Mouse (Mus musculus): ENCODE data around the gene Atad3a. TPM values are rescaled to one million over a fixed set of nuclear protein-coding genes. Genes with fewer than 3 reads are reported as not detected.

Atad3a gene
- polyA plus RNA-seq, 1 experiment from 2014 or later: 123 TPM

- peak within 1 kb of the TSS; percentile 79 for H3K9ac ChIP-seq (ENCODE audit: low read length)
- under 1% methylated on average over 31 of the region's 47 CpGs for WGBS
- no peak within 1 kb of the TSS for H3K27ac ChIP-seq (ENCODE audit: low read length)
- H3K4me3 ChIP-seq (ENCODE audit: low read length): peak within 1 kb of the TSS; percentile 79
- no peaks in the 10 kb centered on the region for H3K4me1 ChIP-seq (ENCODE audit: control insufficient read depth, insufficient read depth, low read length)
- no peaks in the 10 kb centered on the region for H3K9me3 ChIP-seq (replicated peaks; ENCODE audit: control insufficient read depth, low read length)
- ATAC-seq (replicated peaks; ENCODE audit: extremely low read depth, insufficient read depth, low FRiP score): peak; percentile 74
- H3K36me3 ChIP-seq (ENCODE audit: control insufficient read depth, insufficient read depth): no peaks in the 10 kb centered on the region
- 0 out of 2 replicates have a peak, but pooled peaks cover 7% of the 10 kb centered on the region for H3K27me3 ChIP-seq (ENCODE audit: control insufficient read depth, insufficient read depth, low read length)
- peak within 1 kb of the TSS; percentile 95 for H3K4me2 ChIP-seq (ENCODE audit: low read depth, low read length)
Measured at GRCm38 (mm10) chr4:155694111-155694481, 66.8 kb downstream of the Atad3a start, which contains the start of gene Fndc10. Gene Fndc10 (plus strand): TSS chr4:155694342.

DNA sequence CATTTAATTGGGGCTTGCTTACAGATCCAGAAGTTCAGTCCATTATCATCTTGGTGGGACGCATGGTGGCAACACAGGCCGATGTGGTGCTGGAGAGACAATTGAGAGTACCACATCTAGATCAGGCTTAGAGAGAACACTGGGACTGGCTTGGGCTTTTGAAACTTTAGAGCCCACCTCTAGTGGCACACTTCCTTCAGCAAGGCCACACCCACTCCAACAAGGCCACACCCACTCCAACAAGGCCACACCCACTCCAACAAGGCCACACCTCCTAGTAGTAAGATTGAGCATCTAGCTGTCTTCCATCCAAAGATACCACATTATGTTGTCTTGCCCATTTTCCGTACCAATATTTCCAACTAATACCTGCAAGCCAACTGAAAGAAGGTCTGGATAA, 68.5 kb downstream of the Atad3a start:
- 94% methylated on average over 3 of the region's 3 CpGs for WGBS
- Histone ChIP-seq H3K4me1 (ENCODE audit: control insufficient read depth, insufficient read depth, low read length) (no peaks in the 10 kb centered on the region), H3K4me2 (ENCODE audit: low read depth, low read length) (no peak overlapping the region), H3K9me3 (replicated peaks; ENCODE audit: control insufficient read depth, low read length) (no peaks in the 10 kb centered on the region), H3K9ac (ENCODE audit: low read length) (no peak overlapping the region), H3K27ac (ENCODE audit: low read length) (no peak overlapping the region), H3K4me3 (ENCODE audit: low read length) (no peak overlapping the region), H3K27me3 (ENCODE audit: control insufficient read depth, insufficient read depth, low read length) (0 out of 2 replicates have a peak, but pooled peaks cover 7% of the 10 kb centered on the region), H3K36me3 (ENCODE audit: control insufficient read depth, insufficient read depth) (no peaks in the 10 kb centered on the region)
- ATAC-seq (replicated peaks; ENCODE audit: extremely low read depth, insufficient read depth, low FRiP score): no peak

Small RNA genes within 50 kb of the gene (microRNA-seq; reads per million reads assigned to microRNA genes)
- not detected for gene Gm27743

Other genes with a start within 250 kb of the Atad3a start
- gene Nadk, start 198.7 kb downstream of the Atad3a start, polyA plus RNA-seq (2015; fragmentation: Nextera tagmentation; extraction: Ambion mirVana): 52.4 and 52.8 TPM in 2 replicates
- gene Slc35e2, start 159.7 kb downstream of the Atad3a start, polyA plus RNA-seq (2015; fragmentation: Nextera tagmentation; extraction: Ambion mirVana): 5.7 and 5.8 TPM in 2 replicates
- gene Cdk11b, start 136.2 kb downstream of the Atad3a start, polyA plus RNA-seq (2015; fragmentation: Nextera tagmentation; extraction: Ambion mirVana): 38.3 and 44.8 TPM in 2 replicates
- gene Gm10563, start 115.7 kb downstream of the Atad3a start, polyA plus RNA-seq (2015; fragmentation: Nextera tagmentation; extraction: Ambion mirVana): not detected in 2 replicates
- 56.6 and 63.4 TPM in 2 replicates for gene Mmp23, start 107.7 kb downstream of the Atad3a start, polyA plus RNA-seq (2015; fragmentation: Nextera tagmentation; extraction: Ambion mirVana)
- gene Mib2, start 91.9 kb downstream of the Atad3a start, polyA plus RNA-seq (2015; fragmentation: Nextera tagmentation; extraction: Ambion mirVana): 18.2 and 19.6 TPM in 2 replicates
- 1.1 and 1.4 TPM in 2 replicates for gene Fndc10, start 66.8 kb downstream of the Atad3a start, polyA plus RNA-seq (2015; fragmentation: Nextera tagmentation; extraction: Ambion mirVana)
- 106 and 111 TPM in 2 replicates for gene Ssu72, start 56.3 kb downstream of the Atad3a start, polyA plus RNA-seq (2015; fragmentation: Nextera tagmentation; extraction: Ambion mirVana)
- 0.54 and 0.59 TPM in 2 replicates for gene Tmem240, start 26.3 kb downstream of the Atad3a start, polyA plus RNA-seq (2015; fragmentation: Nextera tagmentation; extraction: Ambion mirVana)
- 8.3 and 8.7 TPM in 2 replicates for gene Vwa1, start 13.6 kb upstream of the Atad3a start, polyA plus RNA-seq (2015; fragmentation: Nextera tagmentation; extraction: Ambion mirVana)
- gene Tmem88b, start 24.8 kb upstream of the Atad3a start, polyA plus RNA-seq (2015; fragmentation: Nextera tagmentation; extraction: Ambion mirVana): 1.4 and 1.8 TPM in 2 replicates
- gene Ankrd65, start 29.3 kb upstream of the Atad3a start, polyA plus RNA-seq (2015; fragmentation: Nextera tagmentation; extraction: Ambion mirVana): 0.30 TPM in 1 of 2 replicates, not detected in the other
- 133 and 138 TPM in 2 replicates for gene Mrpl20, start 41.8 kb upstream of the Atad3a start, polyA plus RNA-seq (2015; fragmentation: Nextera tagmentation; extraction: Ambion mirVana)
- 126 and 129 TPM in 2 replicates for gene Ccnl2, start 51.4 kb upstream of the Atad3a start, polyA plus RNA-seq (2015; fragmentation: Nextera tagmentation; extraction: Ambion mirVana)
- gene Aurkaip1, start 70.2 kb upstream of the Atad3a start, polyA plus RNA-seq (2015; fragmentation: Nextera tagmentation; extraction: Ambion mirVana): 124 and 132 TPM in 2 replicates
- 77.8 and 86.8 TPM in 2 replicates for gene Mxra8, start 78.6 kb upstream of the Atad3a start, polyA plus RNA-seq (2015; fragmentation: Nextera tagmentation; extraction: Ambion mirVana)
- gene Dvl1, start 86.3 kb upstream of the Atad3a start, polyA plus RNA-seq (2015; fragmentation: Nextera tagmentation; extraction: Ambion mirVana): 3.5 TPM in 2 replicates
- gene Tas1r3, start 102.3 kb upstream of the Atad3a start, polyA plus RNA-seq (2015; fragmentation: Nextera tagmentation; extraction: Ambion mirVana): 0.18 and 0.26 TPM in 2 replicates
- gene Cptp, start 108.3 kb upstream of the Atad3a start, polyA plus RNA-seq (2015; fragmentation: Nextera tagmentation; extraction: Ambion mirVana): 9.3 and 9.5 TPM in 2 replicates
- gene Ints11, start 108.5 kb upstream of the Atad3a start, polyA plus RNA-seq (2015; fragmentation: Nextera tagmentation; extraction: Ambion mirVana): 40.5 and 41.8 TPM in 2 replicates
- 32.5 and 34.3 TPM in 2 replicates for gene Pusl1, start 130.7 kb upstream of the Atad3a start, polyA plus RNA-seq (2015; fragmentation: Nextera tagmentation; extraction: Ambion mirVana)
- gene Acap3, start 130.7 kb upstream of the Atad3a start, polyA plus RNA-seq (2015; fragmentation: Nextera tagmentation; extraction: Ambion mirVana): 10.1 and 11.6 TPM in 2 replicates
- gene Ube2j2, start 182.7 kb upstream of the Atad3a start, polyA plus RNA-seq (2015; fragmentation: Nextera tagmentation; extraction: Ambion mirVana): 74.9 and 80.1 TPM in 2 replicates
- 23.1 and 28.9 TPM in 2 replicates for gene C1qtnf12, start 201.2 kb upstream of the Atad3a start, polyA plus RNA-seq (2015; fragmentation: Nextera tagmentation; extraction: Ambion mirVana)
- gene B3galt6, start 231.6 kb upstream of the Atad3a start, polyA plus RNA-seq (2015; fragmentation: Nextera tagmentation; extraction: Ambion mirVana): 8.6 and 9.1 TPM in 2 replicates
- 122 and 128 TPM in 2 replicates for gene Sdf4, start 231.8 kb upstream of the Atad3a start, polyA plus RNA-seq (2015; fragmentation: Nextera tagmentation; extraction: Ambion mirVana)

All from heart, embryonic 16.5 days (tissue).